Mouse (Mus musculus): ENCODE data around the gene Opcml. TPM values are rescaled to one million over a fixed set of nuclear protein-coding genes. Genes with fewer than 3 reads are reported as not detected.

The Opcml gene
- total RNA-seq, 2 experiments from 2014 or later = 1.0 to 1.5 TPM

DNA sequence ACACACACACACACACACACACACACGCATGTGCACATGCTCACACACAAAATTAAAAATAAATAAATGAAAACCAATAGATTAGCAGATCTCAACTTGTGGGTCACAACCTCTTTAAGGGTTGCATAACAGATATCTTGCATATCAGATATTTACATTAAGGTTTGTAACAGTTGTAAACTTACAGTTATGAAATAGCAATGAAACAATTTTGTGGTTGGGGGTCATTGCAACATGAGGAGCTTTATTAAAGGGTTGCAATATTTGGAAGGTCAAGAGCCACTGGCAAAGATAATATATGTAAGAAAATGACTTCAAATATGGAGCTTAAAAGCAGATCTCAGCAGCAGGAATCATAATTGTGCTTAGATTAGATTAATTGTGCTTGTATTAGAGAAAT is 132.9 kb downstream of the Opcml start:
- intact Hi-C loops (cut with DNase I) = no loop called here
- no peak overlapping the region for H3K4me3 ChIP-seq
- no peak for DNase-seq
- TF ChIP-seq CTCF (IDR thresholded peaks at IDR 0.05) = no peak
- H3K27ac ChIP-seq = no peak overlapping the region

- H3K4me3 ChIP-seq = no peak overlapping the region
- no peak overlapping the region for H3K27ac ChIP-seq
- DNase-seq = no peak
- intact Hi-C loops (cut with DNase I) = no loop called here
- TF ChIP-seq CTCF (IDR thresholded peaks at IDR 0.05) = no peak
Observed at GRCm38 (mm10) chr9:27923945-27924825, 133.6 kb downstream of the Opcml start.

- H3K4me3 ChIP-seq = no peak overlapping the region
- intact Hi-C loops (cut with DNase I) = no loop called here
- no peak for DNase-seq
- no peak for TF ChIP-seq CTCF (IDR thresholded peaks at IDR 0.05)
- H3K27ac ChIP-seq = no peak overlapping the region
Observed at GRCm38 (mm10) chr9:27925650-27926049, 135.1 kb downstream of the Opcml start.

GRCm38 (mm10) chr9:27937253-27937652 is 146.7 kb downstream of the Opcml start:
- peak; percentile 56 for DNase-seq
- intact Hi-C loops (cut with DNase I) = loop anchor here (10.0 kb wide), 1 partner anchor 168 kb away; no protein-coding TSS in a partner anchor

GRCm38 (mm10) chr9:27937660-27938059 is 147.1 kb downstream of the Opcml start:
- no peak for TF ChIP-seq CTCF (IDR thresholded peaks at IDR 0.05)
- H3K4me3 ChIP-seq = no peak overlapping the region
- no peak for DNase-seq
- peak overlapping the region; percentile 79 for H3K27ac ChIP-seq
- intact Hi-C loops (cut with DNase I) = loop anchor here (10.0 kb wide), 1 partner anchor 167 kb away; no protein-coding TSS in a partner anchor

More at GRCm38 (mm10) chr9:27937253-27937652, 146.7 kb downstream of the Opcml start:
- Histone ChIP-seq H3K27ac (peak overlapping the region; percentile 79), H3K4me3 (no peak overlapping the region)
- TF ChIP-seq CTCF (IDR thresholded peaks at IDR 0.05) = no peak

GRCm38 (mm10) chr9:27945323-27946010 is 154.9 kb downstream of the Opcml start:
- DNase-seq = no peak
- H3K4me3 ChIP-seq = no peak overlapping the region
- no peak for TF ChIP-seq CTCF (IDR thresholded peaks at IDR 0.05)
- intact Hi-C loops (cut with DNase I) = no loop called here
- 0 out of 2 replicates have a peak overlapping the region, but pooled peaks have one; percentile 12 for H3K27ac ChIP-seq

DNA sequence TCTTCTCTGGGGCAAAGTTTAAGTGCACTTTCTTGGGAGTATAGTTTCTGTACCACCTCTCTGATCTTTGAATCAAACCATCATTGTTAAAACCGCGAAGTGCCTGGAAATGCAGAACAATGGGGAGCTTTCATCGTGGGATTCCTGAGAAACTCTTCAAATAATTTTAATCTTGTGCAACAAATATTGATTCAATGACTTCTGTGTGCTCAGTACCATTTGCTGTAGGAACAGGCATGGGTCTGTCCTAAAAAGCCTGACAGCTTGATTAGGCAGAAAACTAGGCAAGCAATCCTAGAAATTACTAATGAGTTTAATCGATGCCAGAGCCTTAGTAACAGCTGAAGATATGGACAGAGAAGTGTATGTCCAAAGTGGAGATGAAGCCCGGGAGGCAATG is 160.5 kb downstream of the Opcml start:
- H3K27ac ChIP-seq = no peak overlapping the region
- DNase-seq = no peak
- intact Hi-C loops (cut with DNase I) = no loop called here
- TF ChIP-seq CTCF (IDR thresholded peaks at IDR 0.05) = no peak
- H3K4me3 ChIP-seq = no peak overlapping the region

DNA sequence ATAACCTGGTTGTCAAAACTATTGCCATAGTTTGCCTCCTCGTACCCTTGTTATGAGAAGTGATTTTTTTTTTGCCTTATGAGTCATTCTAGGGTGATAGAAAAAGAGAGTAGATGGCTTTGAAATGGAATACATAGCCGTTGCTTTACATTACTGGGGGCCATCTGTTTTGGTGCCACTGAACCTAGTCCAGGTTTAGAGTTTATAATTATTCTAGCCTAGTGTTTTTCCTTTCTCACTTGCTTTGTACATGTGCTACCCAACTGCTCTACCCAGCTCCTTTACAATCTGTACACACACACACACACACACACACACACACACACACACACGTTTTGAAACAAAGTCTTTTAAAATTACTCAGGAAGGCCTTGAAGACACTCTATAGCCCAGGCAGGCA is 171.1 kb downstream of the Opcml start:
- no peak for TF ChIP-seq CTCF (IDR thresholded peaks at IDR 0.05)
- H3K27ac ChIP-seq = no peak overlapping the region
- DNase-seq = no peak
- H3K4me3 ChIP-seq = no peak overlapping the region
- intact Hi-C loops (cut with DNase I) = no loop called here

DNA sequence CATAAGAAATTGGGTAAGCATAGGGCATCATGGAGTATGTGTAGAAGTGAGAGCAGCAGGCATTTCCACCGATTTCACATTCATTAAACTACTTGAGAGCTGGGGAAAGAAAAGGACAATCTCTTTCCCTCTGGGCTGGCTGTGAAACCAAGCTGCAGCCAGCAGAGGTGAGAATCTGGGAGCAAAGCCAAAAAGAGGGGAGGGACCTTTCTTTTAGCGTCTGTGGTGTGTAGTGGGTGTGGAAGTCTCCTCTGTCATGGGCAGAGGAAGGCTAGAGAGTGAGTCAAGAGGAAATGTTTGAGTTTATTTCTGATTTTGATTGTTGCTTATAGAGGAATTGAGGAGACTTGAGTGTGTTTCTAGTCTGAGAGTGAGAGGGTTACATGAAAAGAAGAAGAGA is 172.8 kb downstream of the Opcml start:
- no peak overlapping the region for H3K27ac ChIP-seq
- intact Hi-C loops (cut with DNase I) = no loop called here

DNA sequence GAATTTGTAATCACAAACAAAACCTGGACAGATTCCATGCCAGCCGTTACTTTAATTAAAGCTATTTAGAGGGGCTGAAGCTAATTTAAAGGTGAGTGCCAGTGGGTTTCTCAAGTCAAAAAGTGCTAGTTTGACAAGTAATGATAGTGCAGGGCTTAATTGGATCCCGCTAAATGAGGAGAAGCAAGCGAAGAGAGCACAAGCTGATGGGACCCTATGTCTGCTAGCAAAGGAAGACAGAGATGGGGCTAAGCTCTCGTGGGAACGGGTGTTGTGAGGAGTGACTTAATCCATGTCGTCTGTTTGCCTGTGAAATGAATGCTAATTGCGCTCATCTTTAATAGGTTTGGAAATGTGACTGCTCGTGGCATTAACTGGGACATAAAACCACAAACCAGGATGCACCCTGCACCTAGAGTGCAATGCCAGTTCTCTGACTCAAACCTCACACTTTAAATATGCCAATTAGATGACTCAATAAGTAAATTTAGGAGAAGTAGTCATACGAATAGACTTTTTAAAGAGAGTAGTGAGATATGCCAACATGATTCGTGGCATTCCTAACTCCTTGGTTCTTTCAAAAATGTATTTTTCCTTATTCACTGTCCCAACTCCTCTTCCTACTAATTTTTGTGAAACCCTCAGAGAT is 174.5 kb downstream of the Opcml start:
- no peak for TF ChIP-seq CTCF (IDR thresholded peaks at IDR 0.05)
- intact Hi-C loops (cut with DNase I) = no loop called here
- Histone ChIP-seq H3K27ac (no peak overlapping the region), H3K4me3 (no peak overlapping the region)
- DNase-seq = no peak

More for the DNA sequence above, 172.8 kb downstream of the Opcml start:
- no peak for TF ChIP-seq CTCF (IDR thresholded peaks at IDR 0.05)
- DNase-seq = no peak
- H3K4me3 ChIP-seq = no peak overlapping the region

GRCm38 (mm10) chr9:27968266-27968665 is 177.7 kb downstream of the Opcml start:
- H3K27ac ChIP-seq = no peak overlapping the region
- no peak for TF ChIP-seq CTCF (IDR thresholded peaks at IDR 0.05)
- DNase-seq = no peak
- intact Hi-C loops (cut with DNase I) = no loop called here
- H3K4me3 ChIP-seq = no peak overlapping the region

GRCm38 (mm10) chr9:27972293-27972692 is 181.7 kb downstream of the Opcml start:
- no peak for TF ChIP-seq CTCF (IDR thresholded peaks at IDR 0.05)
- Histone ChIP-seq H3K4me3 (no peak overlapping the region), H3K27ac (no peak overlapping the region)
- intact Hi-C loops (cut with DNase I) = no loop called here
- no peak for DNase-seq

GRCm38 (mm10) chr9:27982576-27982975 is 192.0 kb downstream of the Opcml start:
- DNase-seq = no peak
- no peak overlapping the region for H3K4me3 ChIP-seq
- no peak overlapping the region for H3K27ac ChIP-seq
- TF ChIP-seq CTCF (IDR thresholded peaks at IDR 0.05) = no peak
- intact Hi-C loops (cut with DNase I) = no loop called here

Measured in gastrocnemius, adult 2 months (tissue).